Mouse (Mus musculus): ENCODE data around the gene Mctp1. TPM values are rescaled to one million over a fixed set of nuclear protein-coding genes. Genes with fewer than 3 reads are reported as not detected.
A peak's percentile ranks its signal among the peaks of the same experiment; 100 is the strongest.
"Not testable (repeated sequence)": the region's sequence is repeated elsewhere in the genome, so short reads cannot be mapped to it uniquely, and the experiment has no call there.

The Mctp1 gene
- polyA plus RNA-seq, 1 experiment from 2014 or later, result 1.7 TPM

DNA sequence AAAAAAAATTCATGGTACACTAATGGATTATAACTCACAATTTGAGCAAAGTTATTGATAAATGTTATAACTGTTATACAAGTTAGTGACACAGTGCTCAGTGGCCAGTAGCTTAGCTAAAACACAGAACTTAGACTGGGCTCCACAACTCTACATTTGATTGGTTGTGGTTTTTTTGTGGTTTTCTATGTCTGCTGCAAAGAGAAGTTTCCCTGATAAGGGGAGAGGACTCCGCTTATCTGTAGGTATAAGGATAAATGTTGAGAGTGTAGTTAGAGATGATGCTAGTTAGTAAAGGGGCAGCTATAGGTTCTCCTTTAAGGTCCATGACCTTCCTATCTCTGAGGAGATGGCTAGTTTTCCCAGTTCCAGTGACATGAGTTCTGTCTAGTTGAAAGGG lies 36.7 kb downstream of the Mctp1 start:
- peak; percentile 96 for ATAC-seq (ENCODE audit: low read depth)
- no peaks in the 10 kb centered on the region for H3K27me3 ChIP-seq

DNA sequence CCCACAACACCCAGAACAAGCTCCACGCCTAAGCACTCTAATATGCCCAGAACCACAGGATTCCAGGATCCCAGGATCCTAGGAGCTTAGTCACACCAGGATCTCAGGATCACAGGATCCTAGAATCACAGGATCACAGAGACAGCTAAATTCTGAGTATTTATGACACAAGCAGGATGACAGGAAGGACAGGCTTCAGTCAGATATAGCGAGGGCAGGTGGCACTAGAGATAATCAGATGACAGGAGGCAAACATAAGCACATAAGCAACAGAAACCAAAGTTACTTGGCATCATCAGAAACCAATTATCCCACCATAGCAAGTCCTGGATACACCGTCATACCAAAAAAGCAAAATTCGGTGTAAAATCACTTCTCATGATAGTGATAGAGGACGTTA lies 37.8 kb downstream of the Mctp1 start:
- Histone ChIP-seq H3K27me3 (no peaks in the 10 kb centered on the region), H3K4me3 (replicated peaks) (no peak overlapping the region), H3K27ac (no peak overlapping the region), H3K9ac (no peak overlapping the region), H3K9me3 (replicated peaks) (no peaks in the 10 kb centered on the region), H3K36me3 (no peaks in the 10 kb centered on the region), H3K4me2 (peak overlapping the region; percentile 8; the same call in 1 of the 2 replicates), H3K4me1 (replicated peaks) (peaks cover 20% of the 10 kb centered on the region)
- DNase-seq (peak; percentile 24), ATAC-seq (ENCODE audit: low read depth) (peak; percentile 39; the same call in 1 of the 2 replicates)
- WGBS (ENCODE audit: insufficient replicate concordance), result 48% methylated on average over 5 of the region's 5 CpGs

More for the DNA sequence above, 36.7 kb downstream of the Mctp1 start:
- H3K4me2 ChIP-seq, result 0 out of 2 replicates have a peak overlapping the region, but pooled peaks have one; percentile 12
- DNase-seq, result peak; percentile 18
- H3K27ac ChIP-seq, result no peak overlapping the region
- no peaks in the 10 kb centered on the region for H3K9me3 ChIP-seq (replicated peaks)
- no peaks in the 10 kb centered on the region for H3K36me3 ChIP-seq
- peaks cover 20% of the 10 kb centered on the region for H3K4me1 ChIP-seq (replicated peaks)
- 26% methylated on average over 1 of the region's 1 CpGs for WGBS (ENCODE audit: insufficient replicate concordance)
- H3K4me3 ChIP-seq (replicated peaks), result no peak overlapping the region
- H3K9ac ChIP-seq, result no peak overlapping the region

DNA sequence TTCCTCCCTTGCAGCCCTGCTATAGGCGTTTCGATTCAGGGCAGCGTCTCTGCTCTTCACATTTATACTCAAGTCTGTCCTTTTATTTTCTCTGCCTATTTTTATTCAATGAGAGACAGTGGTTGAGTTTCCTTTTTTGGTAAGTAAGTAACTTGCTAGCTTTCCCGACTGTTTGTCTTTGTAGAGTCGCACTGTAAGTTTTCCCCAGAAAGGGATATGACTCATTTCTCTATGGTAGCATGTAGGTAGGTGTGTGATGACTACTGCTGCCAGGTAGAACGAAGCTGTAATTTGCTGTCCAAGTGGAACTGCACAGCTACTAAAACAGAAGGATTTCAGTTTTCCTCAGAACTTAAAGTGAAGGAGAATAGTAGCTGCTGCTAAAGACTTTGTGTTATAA lies 45.1 kb downstream of the Mctp1 start:
- no peaks in the 10 kb centered on the region for H3K9me3 ChIP-seq (replicated peaks)
- H3K9ac ChIP-seq, result no peak overlapping the region
- H3K4me1 ChIP-seq (replicated peaks), result no peaks in the 10 kb centered on the region
- no peaks in the 10 kb centered on the region for H3K27me3 ChIP-seq
- H3K27ac ChIP-seq, result no peak overlapping the region
- H3K4me3 ChIP-seq (replicated peaks), result no peak overlapping the region
- no peak for DNase-seq
- H3K36me3 ChIP-seq, result no peaks in the 10 kb centered on the region
- no peak for ATAC-seq (ENCODE audit: low read depth)
- H3K4me2 ChIP-seq, result no peak overlapping the region
- WGBS (ENCODE audit: insufficient replicate concordance), result 64% methylated on average over 6 of the region's 6 CpGs

DNA sequence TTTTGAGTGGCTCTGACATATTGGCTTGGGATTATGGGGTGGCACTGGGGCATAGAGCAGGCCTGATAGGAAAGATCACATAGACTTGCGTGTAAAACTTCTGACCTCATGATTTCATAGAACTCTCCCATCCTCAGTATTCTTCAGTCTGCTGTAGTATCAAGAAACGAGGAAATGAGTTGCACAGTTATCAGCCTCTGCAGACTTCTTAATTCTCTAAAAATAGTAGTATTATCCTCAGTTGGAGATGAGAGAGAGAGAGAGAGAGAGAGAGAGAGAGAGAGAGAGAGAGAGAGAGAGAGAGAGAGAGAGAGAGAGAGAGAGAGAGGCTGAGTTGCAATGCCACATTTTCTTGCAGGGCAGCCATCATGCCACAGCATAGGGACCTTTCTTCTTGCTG lies 45.6 kb downstream of the Mctp1 start:
- ATAC-seq (ENCODE audit: low read depth) (no peak), DNase-seq (no peak)
- H3K9me3 ChIP-seq (replicated peaks), result no peaks in the 10 kb centered on the region
- H3K4me3 ChIP-seq (replicated peaks), result no peak overlapping the region
- H3K9ac ChIP-seq, result no peak overlapping the region
- WGBS (ENCODE audit: insufficient replicate concordance), result 15% methylated on average over 2 of the region's 2 CpGs
- no peaks in the 10 kb centered on the region for H3K27me3 ChIP-seq
- H3K27ac ChIP-seq, result no peak overlapping the region
- no peaks in the 10 kb centered on the region for H3K4me1 ChIP-seq (replicated peaks)
- no peak overlapping the region for H3K4me2 ChIP-seq
- no peaks in the 10 kb centered on the region for H3K36me3 ChIP-seq

DNA sequence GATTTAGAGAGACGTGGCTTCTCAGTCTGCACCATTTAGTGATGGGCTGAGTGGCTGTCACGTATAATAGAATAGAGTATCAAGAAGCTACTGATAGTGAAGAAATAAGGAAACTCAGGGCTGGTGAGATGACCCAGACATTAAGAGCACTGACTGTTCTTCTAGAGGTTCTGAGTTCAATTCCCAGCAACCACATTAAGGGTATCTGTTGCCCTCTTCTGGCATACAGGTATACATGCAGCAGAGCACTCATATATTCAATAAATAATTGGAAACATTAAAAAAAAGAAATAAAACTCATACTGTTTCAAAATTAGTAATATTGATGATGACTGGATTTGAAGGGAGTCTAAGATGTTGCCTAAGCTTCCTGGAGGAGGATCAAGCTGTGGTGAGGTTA lies 47.6 kb downstream of the Mctp1 start:
- ATAC-seq (ENCODE audit: low read depth) (no peak), DNase-seq (no peak)
- Histone ChIP-seq H3K27ac (no peak overlapping the region), H3K9ac (no peak overlapping the region), H3K27me3 (no peaks in the 10 kb centered on the region), H3K4me2 (no peak overlapping the region), H3K36me3 (no peaks in the 10 kb centered on the region), H3K4me3 (replicated peaks) (no peak overlapping the region), H3K9me3 (replicated peaks) (no peaks in the 10 kb centered on the region), H3K4me1 (replicated peaks) (no peaks in the 10 kb centered on the region)
- 73% methylated on average over 2 of the region's 2 CpGs for WGBS (ENCODE audit: insufficient replicate concordance)

DNA sequence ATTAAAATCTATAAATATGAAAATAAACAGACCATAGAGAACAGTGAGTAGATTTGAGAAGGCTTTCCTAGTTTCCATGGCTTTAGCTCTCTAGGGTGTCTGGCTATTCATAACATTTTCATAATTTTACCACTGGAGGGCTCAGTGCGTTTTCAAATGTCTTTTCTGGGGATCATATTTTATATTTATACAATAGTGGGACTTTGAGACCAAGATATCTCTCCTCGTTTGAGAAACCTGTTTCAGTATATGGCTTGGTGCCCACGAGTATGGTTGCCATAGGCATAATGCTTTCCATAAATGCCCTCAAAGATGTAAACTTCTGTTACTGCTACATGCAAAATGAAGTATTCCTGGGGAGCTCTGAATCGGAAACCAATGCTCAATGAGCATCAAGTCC lies 49.1 kb downstream of the Mctp1 start:
- H3K4me3 ChIP-seq (replicated peaks), result no peak overlapping the region
- H3K4me2 ChIP-seq, result no peak overlapping the region
- H3K36me3 ChIP-seq, result no peaks in the 10 kb centered on the region
- no peaks in the 10 kb centered on the region for H3K9me3 ChIP-seq (replicated peaks)
- H3K9ac ChIP-seq, result no peak overlapping the region
- no peaks in the 10 kb centered on the region for H3K27me3 ChIP-seq
- no peaks in the 10 kb centered on the region for H3K4me1 ChIP-seq (replicated peaks)
- H3K27ac ChIP-seq, result no peak overlapping the region
- ATAC-seq (ENCODE audit: low read depth) (no peak), DNase-seq (no peak)
- WGBS (ENCODE audit: insufficient replicate concordance), result 55% methylated on average over 4 of the region's 4 CpGs

DNA sequence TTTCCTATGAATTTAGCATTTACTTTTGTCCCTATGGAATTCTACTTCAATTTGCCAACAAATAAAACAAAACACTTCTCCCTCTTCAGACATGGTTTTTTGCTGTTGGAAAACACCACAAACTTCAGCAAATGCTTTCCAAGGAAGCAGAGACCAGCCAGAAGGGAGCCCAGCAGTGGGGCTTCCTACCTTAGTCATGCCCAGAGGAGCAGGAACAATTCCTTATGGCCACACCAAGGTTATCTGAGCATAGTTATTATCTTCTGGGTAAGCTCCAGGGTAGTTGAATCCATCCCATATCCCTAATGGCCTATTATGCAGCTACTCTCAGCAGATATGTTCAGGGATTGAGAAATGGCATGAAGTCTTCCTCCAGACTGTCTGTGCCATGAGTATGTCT lies 52.1 kb downstream of the Mctp1 start:
- Histone ChIP-seq H3K4me1 (replicated peaks) (no peaks in the 10 kb centered on the region), H3K27ac (no peak overlapping the region), H3K36me3 (no peaks in the 10 kb centered on the region), H3K4me3 (replicated peaks) (no peak overlapping the region), H3K9ac (no peak overlapping the region), H3K27me3 (no peaks in the 10 kb centered on the region), H3K9me3 (replicated peaks) (no peaks in the 10 kb centered on the region), H3K4me2 (no peak overlapping the region)
- ATAC-seq (ENCODE audit: low read depth) (no peak), DNase-seq (no peak)

DNA sequence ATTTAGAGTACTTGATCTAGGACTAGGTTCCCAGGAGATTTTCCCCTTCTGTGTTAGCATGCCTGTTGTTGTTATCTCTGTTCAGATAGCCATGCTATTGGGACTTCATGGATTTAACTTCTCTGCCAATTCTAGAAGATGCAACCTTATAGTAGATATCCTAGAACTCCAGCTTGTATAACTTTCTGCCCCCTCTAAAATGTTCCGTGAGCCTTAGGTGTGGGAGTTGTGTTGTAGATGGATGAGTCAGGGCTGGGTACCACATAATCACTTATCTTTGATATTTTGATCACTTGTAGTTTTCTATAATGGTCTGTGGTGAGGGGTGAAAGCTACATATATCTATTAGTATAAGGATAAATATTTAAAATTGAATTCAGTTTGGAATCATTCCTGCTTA lies 54.4 kb downstream of the Mctp1 start:
- no peaks in the 10 kb centered on the region for H3K4me1 ChIP-seq (replicated peaks)
- 74% methylated on average over 1 of the region's 1 CpGs for WGBS (ENCODE audit: insufficient replicate concordance)
- ATAC-seq (ENCODE audit: low read depth), result no peak

DNA sequence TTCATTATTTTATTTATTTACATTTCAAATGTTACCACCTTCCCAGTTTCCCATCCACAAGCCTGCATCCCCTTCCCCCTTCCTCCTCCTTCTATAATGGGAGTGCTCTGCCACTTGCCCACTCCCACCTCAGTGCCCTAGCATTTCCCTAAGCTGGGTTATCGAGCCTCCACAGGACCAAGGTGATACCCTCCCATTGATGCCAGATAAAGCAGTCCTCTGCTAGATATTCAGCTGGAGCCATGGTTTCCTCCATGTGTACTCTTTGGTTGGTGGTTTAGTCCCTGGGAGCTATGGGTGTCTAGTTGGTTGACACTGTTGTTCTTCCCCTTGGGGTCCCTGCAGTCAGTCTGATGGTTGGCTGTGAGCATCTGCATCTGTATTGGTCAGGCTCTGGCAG lies 61.7 kb downstream of the Mctp1 start:
- no peak overlapping the region for H3K4me2 ChIP-seq
- no peaks in the 10 kb centered on the region for H3K9me3 ChIP-seq (replicated peaks)
- no peaks in the 10 kb centered on the region for H3K27me3 ChIP-seq
- ATAC-seq (ENCODE audit: low read depth), result peak; percentile 62; the same call in 1 of the 2 replicates
- peaks cover 6% of the 10 kb centered on the region for H3K4me1 ChIP-seq (replicated peaks)
- DNase-seq, result no peak
- H3K36me3 ChIP-seq, result no peaks in the 10 kb centered on the region
- no peak overlapping the region for H3K9ac ChIP-seq
- H3K27ac ChIP-seq, result no peak overlapping the region
- H3K4me3 ChIP-seq (replicated peaks), result no peak overlapping the region
- WGBS (ENCODE audit: insufficient replicate concordance), result 23% methylated on average over 1 of the region's 1 CpGs

More for the DNA sequence above, 54.4 kb downstream of the Mctp1 start:
- H3K9ac ChIP-seq, result no peak overlapping the region
- DNase-seq, result no peak
- H3K27me3 ChIP-seq, result no peaks in the 10 kb centered on the region
- H3K36me3 ChIP-seq, result no peaks in the 10 kb centered on the region
- no peak overlapping the region for H3K4me3 ChIP-seq (replicated peaks)
- no peak overlapping the region for H3K4me2 ChIP-seq
- no peaks in the 10 kb centered on the region for H3K9me3 ChIP-seq (replicated peaks)
- H3K27ac ChIP-seq, result no peak overlapping the region

DNA sequence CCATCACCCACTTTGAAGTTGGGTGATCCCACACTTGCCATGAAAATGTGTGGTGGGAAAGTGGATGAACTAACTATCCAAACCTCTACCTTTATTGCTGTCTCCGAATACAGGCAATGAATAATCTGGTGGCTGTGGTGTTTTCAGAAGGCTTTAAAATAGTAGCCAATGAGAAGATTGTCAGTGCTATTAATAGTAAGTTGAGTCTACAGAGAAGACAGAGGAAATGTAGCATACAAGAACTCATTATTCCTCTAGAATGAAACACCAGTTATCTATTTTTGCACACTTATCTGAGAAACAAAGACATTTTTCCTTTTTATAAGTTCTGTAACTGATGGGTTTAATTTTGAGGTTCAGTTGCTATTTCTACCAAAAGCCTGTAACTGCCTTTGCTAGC lies 63.2 kb downstream of the Mctp1 start:
- Histone ChIP-seq H3K36me3 (no peaks in the 10 kb centered on the region), H3K9ac (no peak overlapping the region), H3K4me2 (no peak overlapping the region), H3K4me1 (replicated peaks) (peaks cover 6% of the 10 kb centered on the region), H3K4me3 (replicated peaks) (no peak overlapping the region), H3K9me3 (replicated peaks) (no peaks in the 10 kb centered on the region), H3K27ac (no peak overlapping the region), H3K27me3 (no peaks in the 10 kb centered on the region)
- DNase-seq (no peak), ATAC-seq (ENCODE audit: low read depth) (no peak)
- 41% methylated on average over 1 of the region's 1 CpGs for WGBS (ENCODE audit: insufficient replicate concordance)

DNA sequence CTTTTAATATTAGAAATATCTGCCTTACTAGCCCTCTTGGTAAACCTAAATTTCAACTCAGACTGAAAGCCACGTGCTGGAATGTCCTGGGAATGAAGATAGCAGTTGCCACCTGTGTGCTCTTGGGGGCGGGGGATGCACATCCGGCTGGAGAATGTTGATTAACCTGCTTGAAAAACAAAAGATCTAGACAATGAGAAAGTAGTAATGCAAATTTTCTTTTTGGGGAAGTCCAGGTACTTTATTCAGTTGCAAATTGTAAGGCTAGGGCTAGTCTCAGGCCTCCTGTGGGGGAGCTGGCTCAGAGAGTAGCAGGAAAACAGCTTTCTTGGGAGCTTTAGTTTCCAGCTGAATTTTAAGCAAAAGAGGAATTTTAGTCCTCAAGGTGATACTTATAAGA lies 67.2 kb downstream of the Mctp1 start:
- ATAC-seq (ENCODE audit: low read depth); H3K4me1 ChIP-seq (replicated peaks); H3K9ac ChIP-seq; DNase-seq; H3K27ac ChIP-seq; H3K36me3 ChIP-seq; H3K4me3 ChIP-seq (replicated peaks); H3K9me3 ChIP-seq (replicated peaks); H3K27me3 ChIP-seq; H3K4me2 ChIP-seq: not testable (repeated sequence)
- 63% methylated on average over 3 of the region's 3 CpGs for WGBS (ENCODE audit: insufficient replicate concordance)

DNA sequence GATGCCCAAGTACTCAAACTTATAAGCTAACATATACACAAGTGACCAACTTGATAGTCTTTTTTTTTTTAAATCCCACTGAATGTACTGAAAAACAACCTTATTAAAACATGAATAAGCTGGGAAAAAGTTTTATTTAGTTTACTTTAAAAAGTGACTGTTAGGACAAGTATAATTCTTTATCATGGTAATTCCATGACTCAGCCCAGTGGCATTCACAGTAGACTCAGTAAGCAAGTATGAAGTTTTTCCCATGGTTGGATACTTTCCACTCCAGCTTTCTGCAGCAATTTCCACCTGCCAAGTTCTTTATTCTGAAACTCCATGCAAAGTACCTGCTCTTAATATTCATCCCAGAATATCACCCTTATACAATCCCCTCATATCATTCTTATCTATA lies 97.3 kb downstream of the Mctp1 start:
- no peaks in the 10 kb centered on the region for H3K9me3 ChIP-seq (replicated peaks)
- ATAC-seq (ENCODE audit: low read depth), result no peak
- no peak overlapping the region for H3K4me2 ChIP-seq
- no peak for DNase-seq
- no peaks in the 10 kb centered on the region for H3K4me1 ChIP-seq (replicated peaks)
- H3K9ac ChIP-seq, result no peak overlapping the region
- H3K27ac ChIP-seq, result no peak overlapping the region
- no peak overlapping the region for H3K4me3 ChIP-seq (replicated peaks)
- H3K36me3 ChIP-seq, result no peaks in the 10 kb centered on the region
- no peaks in the 10 kb centered on the region for H3K27me3 ChIP-seq

DNA sequence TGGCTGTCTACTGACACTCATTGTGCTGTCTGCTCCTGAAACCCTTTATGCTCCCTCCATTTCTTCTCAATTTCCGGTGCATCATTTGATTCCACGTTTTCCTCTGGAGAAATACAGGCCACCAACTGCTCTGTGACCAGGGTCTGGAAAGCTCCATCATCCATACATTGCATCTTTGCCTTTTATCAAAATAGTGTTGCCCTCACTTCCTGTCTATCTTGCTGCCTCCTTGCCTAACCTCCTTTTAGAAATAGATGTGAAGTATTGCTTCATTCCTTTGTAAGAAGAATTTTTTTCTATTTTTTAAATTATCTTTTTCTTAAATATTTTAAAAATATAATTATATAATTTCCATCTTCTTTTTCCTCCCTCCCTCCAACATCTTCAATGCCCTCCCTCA lies 98.7 kb downstream of the Mctp1 start:
- 68% methylated on average over 2 of the region's 2 CpGs for WGBS (ENCODE audit: insufficient replicate concordance)
- DNase-seq (no peak), ATAC-seq (ENCODE audit: low read depth) (no peak)
- Histone ChIP-seq H3K4me2 (no peak overlapping the region), H3K9ac (no peak overlapping the region), H3K27ac (no peak overlapping the region), H3K9me3 (replicated peaks) (no peaks in the 10 kb centered on the region), H3K36me3 (no peaks in the 10 kb centered on the region), H3K27me3 (no peaks in the 10 kb centered on the region), H3K4me3 (replicated peaks) (no peak overlapping the region), H3K4me1 (replicated peaks) (no peaks in the 10 kb centered on the region)

Data from liver, embryonic 13.5 days (tissue).